Mouse (Mus musculus) v-Abl transformed pro-B cells (cell line): Measurements from ENCODE around the gene Hnrnpul2.

Experiments
- in situ Hi-C, 2 experiments: fragments of 400-800 bp; cut with MboI; formaldehyde crosslinking; loops; one replicate each; pipeline ENCODE4 v1.15.1; 2025; ENCODE audit not compliant: unreplicated experiment in 2 of 2

Hnrnpul2 gene

GRCm38 (mm10) chr19:8819596-8820423, at the start of gene Hnrnpul2:
Hnrnpul2 (plus strand) TSS chr19:8820010.
- in situ Hi-C loops: loop anchor here in 1 of 2 experiments (5.0 to 10.0 kb wide), 3 partner anchors 48 to 105 kb away; partner anchors contain the start of genes 1700092M07Rik, Stx5a, Tmem179b and Tmem223

GRCm38 (mm10) chr19:8770567-8771270, 49.1 kb upstream of the Hnrnpul2 start, which contains the start of gene Tmem223:
Tmem223 (plus strand) TSS chr19:8770996.
- in situ Hi-C loops: loop anchor here in 1 of 2 experiments (5.0 kb wide), 1 partner anchor 47 kb away; the partner anchor contains the start of gene Ttc9c

- in situ Hi-C loops: loop anchor here in 1 of 2 experiments (5.0 kb wide), 1 partner anchor 44 kb away; the partner anchor contains the start of gene Ttc9c
These were observed 46.8 kb upstream of the Hnrnpul2 start for GRCm38 (mm10) chr19:8772996-8773395.

- in situ Hi-C loops: loop anchor here in 1 of 2 experiments (5.0 kb wide), 1 partner anchor 44 kb away; the partner anchor contains the start of gene Ttc9c
These were observed 46.4 kb upstream of the Hnrnpul2 start for GRCm38 (mm10) chr19:8773409-8773808.

- in situ Hi-C loops: loop anchor here in 1 of 2 experiments (5.0 kb wide), 1 partner anchor 43 kb away; the partner anchor contains the start of gene Ttc9c
These were observed 45.5 kb upstream of the Hnrnpul2 start, which contains the start of gene Tmem179b for GRCm38 (mm10) chr19:8774086-8774835. Tmem179b (minus strand) TSS chr19:8774467.

- in situ Hi-C loops: loop anchor here in 1 of 2 experiments (5.0 kb wide), 1 partner anchor 42 kb away; the partner anchor contains the start of gene Ttc9c
These were observed 44.8 kb upstream of the Hnrnpul2 start for GRCm38 (mm10) chr19:8774951-8775421.

- in situ Hi-C loops: no loop called here
These were observed 33.6 kb upstream of the Hnrnpul2 start, which contains the start of gene Taf6l for GRCm38 (mm10) chr19:8786008-8786781. Taf6l (minus strand) TSS chr19:8786417.

GRCm38 (mm10) chr19:8788521-8788920, 31.3 kb upstream of the Hnrnpul2 start:
- in situ Hi-C loops: no loop called here

GRCm38 (mm10) chr19:8789171-8789570, 30.6 kb upstream of the Hnrnpul2 start:
- in situ Hi-C loops: no loop called here

- in situ Hi-C loops: no loop called here
These were observed 29.6 kb upstream of the Hnrnpul2 start for GRCm38 (mm10) chr19:8790171-8790570.

- in situ Hi-C loops: no loop called here
These were observed 21.4 kb upstream of the Hnrnpul2 start, which contains the start of gene Polr2g for GRCm38 (mm10) chr19:8798264-8798946. Polr2g (minus strand) TSS chr19:8798577.

- in situ Hi-C loops: no loop called here
These were observed 20.9 kb upstream of the Hnrnpul2 start for GRCm38 (mm10) chr19:8798947-8799315.

GRCm38 (mm10) chr19:8802130-8802821, 17.5 kb upstream of the Hnrnpul2 start, which contains the start of gene Zbtb3:
Zbtb3 (plus strand) TSS chr19:8802555.
- in situ Hi-C loops: no loop called here

- in situ Hi-C loops: no loop called here
These were observed 16.5 kb upstream of the Hnrnpul2 start for GRCm38 (mm10) chr19:8803204-8803780.

GRCm38 (mm10) chr19:8803879-8804660, 15.7 kb upstream of the Hnrnpul2 start:
- in situ Hi-C loops: no loop called here

- in situ Hi-C loops: no loop called here
These were observed 13.0 kb upstream of the Hnrnpul2 start for GRCm38 (mm10) chr19:8806810-8807209.

- in situ Hi-C loops: loop anchor here in 1 of 2 experiments (5.0 kb wide), 2 partner anchors 44 to 74 kb away; partner anchors contain the start of genes 1700092M07Rik, Stx5a, Tmem179b and Tmem223
These were observed 4.0 kb upstream of the Hnrnpul2 start for GRCm38 (mm10) chr19:8815812-8816211.
